Mouse (Mus musculus): ENCODE measurements around the gene Mrm3.

DNA sequence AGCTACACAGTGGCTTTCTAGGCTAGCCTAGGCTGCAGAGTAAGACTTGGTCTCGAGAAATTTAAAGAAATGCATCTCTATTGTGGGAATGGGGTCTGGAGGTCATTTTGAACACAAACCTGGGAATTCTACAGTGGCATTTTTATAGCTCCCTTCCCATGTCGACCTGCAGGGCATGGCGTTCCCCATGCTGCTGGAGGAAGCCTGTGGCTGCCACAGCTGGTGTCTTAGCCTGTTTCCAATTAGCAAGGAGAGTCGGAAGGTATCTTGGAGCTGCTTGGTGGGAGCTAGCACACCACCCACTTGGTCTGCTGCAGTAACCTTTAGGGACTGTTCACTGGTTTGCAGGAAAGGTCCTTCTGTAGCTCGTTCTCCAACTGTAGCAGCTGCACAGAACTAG is 12.6 kb downstream of the Mrm3 start:
- TF ChIP-seq CTCF (IDR thresholded peaks at IDR 0.05; ENCODE audit: low read depth) (no peak), EP300 (IDR thresholded peaks at IDR 0.05; ENCODE audit: low read depth) (no peak)
